Mouse (Mus musculus) MN1 (cell line): ENCODE measurements around the gene Rcan1.

ENCODE experiments used
- DNase-seq: peaks from one replicate; pipeline ENCODE4 v3.0.0-alpha.2; 2016; ENCODE audit warnings: low spot score

The Rcan1 gene

GRCm38 (mm10) chr16:92399490-92400458 is 70.9 kb downstream of the Rcan1 start:
- DNase-seq, result peak; percentile 84

- no peak for DNase-seq
Observed at GRCm38 (mm10) chr16:92398574-92399118, 72.0 kb downstream of the Rcan1 start.

- DNase-seq, result no peak
Observed at GRCm38 (mm10) chr16:92397745-92398573, 72.7 kb downstream of the Rcan1 start.

- DNase-seq, result no peak
Observed at GRCm38 (mm10) chr16:92393732-92394131, 76.9 kb downstream of the Rcan1 start.

GRCm38 (mm10) chr16:92387692-92388091 is 83.0 kb downstream of the Rcan1 start:
- DNase-seq, result no peak

- DNase-seq, result peak; percentile 43
Observed at GRCm38 (mm10) chr16:92385062-92385461, 85.6 kb downstream of the Rcan1 start.

GRCm38 (mm10) chr16:92383412-92383811 is 87.3 kb downstream of the Rcan1 start:
- no peak for DNase-seq

- no peak for DNase-seq
Observed at GRCm38 (mm10) chr16:92382508-92382907, 88.2 kb downstream of the Rcan1 start.

GRCm38 (mm10) chr16:92381092-92381491 is 89.6 kb downstream of the Rcan1 start:
- no peak for DNase-seq

- no peak for DNase-seq
Observed at GRCm38 (mm10) chr16:92376976-92377375, 93.7 kb downstream of the Rcan1 start.

GRCm38 (mm10) chr16:92371623-92372022 is 99.0 kb downstream of the Rcan1 start:
- DNase-seq, result no peak

- no peak for DNase-seq
Observed at GRCm38 (mm10) chr16:92369260-92369659, 101.4 kb downstream of the Rcan1 start.

- no peak for DNase-seq
Observed at GRCm38 (mm10) chr16:92365477-92365876, 105.2 kb downstream of the Rcan1 start.

- DNase-seq, result no peak
Observed at GRCm38 (mm10) chr16:92360711-92361110, 110.0 kb downstream of the Rcan1 start.

GRCm38 (mm10) chr16:92359229-92359628 is 111.4 kb downstream of the Rcan1 start, which contains the start of gene Kcne1:
Gene Kcne1, minus strand, starts transcription at chr16:92359468.
- DNase-seq, result no peak

GRCm38 (mm10) chr16:92358734-92359133 is 111.9 kb downstream of the Rcan1 start:
- DNase-seq, result no peak

- no peak for DNase-seq
Observed at GRCm38 (mm10) chr16:92357566-92357965, 113.1 kb downstream of the Rcan1 start.

GRCm38 (mm10) chr16:92357023-92357422 is 113.6 kb downstream of the Rcan1 start:
- no peak for DNase-seq

GRCm38 (mm10) chr16:92355982-92356381 is 114.7 kb downstream of the Rcan1 start:
- no peak for DNase-seq

- DNase-seq, result no peak
Observed at GRCm38 (mm10) chr16:92355366-92355765, 115.3 kb downstream of the Rcan1 start.

GRCm38 (mm10) chr16:92353897-92354296 is 116.8 kb downstream of the Rcan1 start:
- DNase-seq, result no peak

- no peak for DNase-seq
Observed at GRCm38 (mm10) chr16:92353295-92353694, 117.4 kb downstream of the Rcan1 start.
